Mouse (Mus musculus): Measurements from ENCODE around the gene Tspo. TPM values are rescaled to one million over a fixed set of nuclear protein-coding genes. Genes with fewer than 3 reads are reported as not detected.

Gene Tspo
- total RNA-seq, 2 experiments from 2014 or later = 298 to 316 TPM

DNA sequence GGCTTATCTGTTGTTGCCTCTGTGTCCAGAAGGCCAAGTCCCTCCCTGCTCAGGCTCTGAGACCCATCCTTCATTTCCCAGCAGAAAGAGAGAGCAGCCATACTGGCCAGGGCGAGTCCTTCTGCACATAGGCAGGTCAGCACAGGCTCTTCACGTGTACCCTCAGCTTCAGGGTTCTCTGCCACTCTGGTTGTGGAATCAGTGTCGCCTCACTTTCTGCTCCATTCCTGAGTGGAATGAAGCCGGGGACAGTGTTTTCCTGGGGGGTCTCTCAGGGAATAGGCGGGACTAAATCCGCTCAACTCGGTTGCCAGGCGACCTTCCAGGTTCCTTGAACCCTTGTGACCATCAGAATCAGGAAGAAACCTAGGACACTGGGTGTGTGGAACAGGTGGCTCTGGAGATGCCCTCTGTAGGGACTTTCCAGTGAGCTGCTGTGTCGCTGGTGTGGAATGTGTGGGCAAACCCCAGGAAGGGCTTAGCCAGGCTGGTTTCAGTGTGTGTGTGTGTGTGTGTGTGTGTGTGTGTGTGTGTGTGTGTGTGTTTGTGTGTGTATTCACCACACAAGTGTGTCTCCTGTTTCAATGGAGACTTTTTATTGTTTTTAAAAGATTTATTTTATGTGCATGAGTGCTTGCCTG lies 21.6 kb upstream of the Tspo start:
- no peak for DNase-seq

DNA sequence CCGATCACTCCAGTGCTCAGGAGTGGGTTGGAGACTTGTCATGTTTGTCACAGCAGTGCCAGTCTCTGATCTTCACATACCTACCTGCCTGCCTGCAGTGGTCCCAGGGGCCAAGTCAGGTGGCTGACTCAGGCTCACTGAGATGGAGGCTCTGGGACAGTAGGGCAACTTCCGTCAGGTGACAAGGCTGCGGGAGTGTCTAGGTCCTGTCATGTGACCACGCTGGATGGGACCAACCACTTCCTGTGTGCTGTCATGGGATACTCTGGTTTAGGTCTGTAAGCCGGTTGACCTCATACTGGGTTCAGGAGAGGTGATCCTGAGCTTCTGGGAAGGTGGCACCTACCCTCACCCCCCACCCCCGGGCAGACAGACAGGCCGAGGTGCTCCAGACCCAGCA lies 17.4 kb upstream of the Tspo start:
- DNase-seq = no peak

DNA sequence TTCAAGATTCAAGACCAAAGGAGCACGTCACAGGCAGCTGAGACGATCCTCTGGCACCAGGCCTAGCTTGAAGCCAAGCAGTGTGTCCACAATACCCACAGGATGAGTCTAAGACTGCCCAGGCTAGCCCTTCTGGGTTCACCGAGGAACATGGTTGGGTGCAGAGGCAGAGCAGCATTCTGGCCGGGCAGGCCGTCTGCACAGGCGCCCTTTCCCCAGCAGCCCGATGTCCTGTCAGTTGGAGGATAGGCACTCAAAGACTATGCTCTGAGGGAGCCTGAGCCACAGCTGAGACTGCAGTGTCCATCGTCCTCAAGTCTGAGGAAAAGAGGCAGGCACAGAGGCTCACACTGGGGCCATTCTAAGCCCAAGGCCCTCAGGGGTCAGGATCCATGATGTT lies 16.2 kb upstream of the Tspo start:
- no peak for DNase-seq

DNA sequence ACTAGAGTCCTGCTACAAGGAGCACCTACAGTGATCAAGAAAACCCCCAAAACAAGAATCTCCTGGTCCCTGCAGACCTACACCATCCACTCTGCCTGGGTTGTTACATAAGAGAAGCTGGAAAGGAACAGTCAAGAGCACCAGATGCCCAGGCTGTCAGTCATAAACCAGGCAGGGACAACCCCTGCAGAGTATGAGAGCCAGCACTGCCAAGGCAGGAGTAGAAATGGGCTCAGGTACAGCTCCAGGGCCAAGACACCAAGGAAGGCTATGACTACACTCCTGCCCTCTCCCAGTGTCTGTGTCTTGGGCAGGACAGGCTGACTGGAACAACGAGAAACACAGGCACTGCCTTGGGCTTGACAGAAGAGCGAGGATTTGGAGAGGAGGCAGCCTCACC lies 13.3 kb upstream of the Tspo start:
- no peak for DNase-seq

DNA sequence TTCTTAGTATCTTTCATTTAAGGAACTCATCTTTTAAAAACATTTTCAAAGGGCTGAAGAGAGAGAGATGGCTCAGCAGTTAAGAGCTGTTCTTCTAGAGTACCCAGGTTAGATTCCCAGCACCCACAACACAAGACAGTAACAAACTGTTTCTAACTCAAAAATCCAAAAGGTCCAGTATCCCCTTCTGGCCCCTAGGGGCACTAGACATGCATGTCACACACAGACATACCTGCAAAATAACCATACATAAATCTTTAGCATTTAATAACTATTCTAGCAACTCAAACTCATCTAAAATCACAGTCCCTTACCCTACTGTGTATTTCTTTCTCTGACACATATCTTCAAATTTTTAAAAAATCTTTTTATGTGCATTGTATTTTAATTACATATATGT lies 9.6 kb upstream of the Tspo start:
- no peak for DNase-seq

DNA sequence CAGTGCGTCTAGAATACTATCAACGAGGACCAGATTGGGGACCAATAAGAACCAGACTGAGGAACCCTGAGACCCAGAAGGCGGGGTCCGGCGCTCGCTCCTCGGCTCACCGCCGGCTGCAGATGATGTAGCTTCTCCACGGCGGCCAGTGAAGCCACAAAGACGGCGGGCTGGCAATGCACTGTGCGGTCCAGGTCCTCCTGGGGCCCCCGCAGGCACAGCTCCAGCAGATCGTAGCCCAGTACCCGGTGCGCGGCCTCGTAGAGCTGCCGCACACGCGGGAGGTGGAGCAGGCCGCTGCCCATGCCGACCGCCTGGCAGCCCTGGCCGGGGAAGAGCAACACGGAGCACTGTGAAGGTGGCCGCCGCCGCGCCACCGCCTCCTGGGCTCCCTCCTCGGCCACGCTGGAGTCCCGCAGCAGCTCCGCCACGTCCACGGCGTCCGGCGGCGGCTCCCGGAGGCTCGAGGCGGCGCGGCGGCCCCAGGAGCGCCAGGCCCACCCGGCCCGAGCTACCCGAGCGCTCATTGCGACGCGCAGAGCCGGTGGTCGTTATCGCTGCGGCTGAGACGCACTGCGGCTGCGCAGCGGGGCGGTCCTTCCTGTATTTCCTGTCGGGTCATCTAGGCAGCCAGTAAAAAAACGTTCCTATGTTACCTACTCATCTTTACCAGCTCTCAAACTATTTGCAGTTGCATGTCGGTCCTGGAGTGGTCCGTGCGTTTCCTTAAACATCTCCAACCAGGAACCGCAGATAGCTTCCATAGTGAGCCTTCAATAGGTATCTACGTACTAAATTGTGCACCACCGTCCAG lies 8.0 kb upstream of the Tspo start:
- DNase-seq = peak; percentile 92

DNA sequence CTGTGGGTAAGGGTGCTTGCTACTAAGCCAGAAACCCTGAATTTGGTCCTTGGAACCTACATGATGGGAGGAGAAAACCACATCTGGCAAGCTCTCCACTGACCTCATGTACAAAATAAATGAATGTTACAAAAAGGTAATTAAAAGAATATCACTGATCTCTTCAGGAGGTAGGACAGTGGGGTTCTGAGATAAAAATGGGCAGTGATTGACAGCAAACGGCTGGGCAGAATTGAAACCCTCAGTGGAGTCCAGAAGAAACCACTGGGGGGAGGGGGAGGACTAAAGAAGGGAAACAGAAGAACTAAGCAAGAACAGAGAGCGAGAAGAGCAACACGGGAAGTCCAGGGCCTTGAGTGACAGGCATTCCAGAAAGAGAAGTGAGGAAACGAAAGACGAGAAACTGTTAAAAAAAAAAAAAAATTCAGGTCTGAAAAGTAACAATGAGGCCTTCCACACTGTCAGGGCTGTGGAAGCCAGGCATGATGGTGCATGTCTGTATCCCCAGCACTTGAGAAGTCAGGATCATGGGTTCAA lies 2.4 kb upstream of the Tspo start:
- no peak for DNase-seq

DNA sequence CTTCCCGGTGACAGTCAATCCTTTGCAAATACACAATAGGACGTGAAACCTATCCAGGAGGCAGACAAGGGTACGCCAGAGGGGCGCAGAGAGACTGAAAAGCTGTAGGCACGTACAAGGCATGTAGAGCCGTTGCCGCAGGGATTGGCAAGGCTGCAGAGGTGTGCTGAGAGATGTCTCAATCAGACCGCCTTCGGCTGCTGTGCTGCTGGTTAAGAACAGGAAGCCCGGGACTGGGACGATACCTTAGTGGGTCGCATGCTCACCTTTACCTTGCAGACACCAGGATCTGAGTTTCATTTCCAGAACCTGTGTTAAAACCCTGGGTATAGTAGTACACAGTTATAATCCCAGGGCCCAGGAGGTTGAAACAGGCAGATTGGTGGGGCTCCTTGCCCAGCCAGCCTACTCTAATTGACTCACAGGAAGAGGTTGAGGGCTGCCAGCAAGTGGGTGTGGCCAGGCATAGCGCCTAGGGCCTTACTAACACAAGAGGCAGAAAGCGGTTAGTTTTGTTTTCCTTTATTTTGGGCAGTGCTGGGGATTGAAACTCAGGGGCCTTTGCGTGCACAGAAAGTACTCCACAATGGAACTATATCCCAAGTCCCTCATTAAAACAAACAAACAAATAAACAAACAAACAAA lies 644 bp upstream of the Tspo start:
- peak; percentile 91 for DNase-seq

DNA sequence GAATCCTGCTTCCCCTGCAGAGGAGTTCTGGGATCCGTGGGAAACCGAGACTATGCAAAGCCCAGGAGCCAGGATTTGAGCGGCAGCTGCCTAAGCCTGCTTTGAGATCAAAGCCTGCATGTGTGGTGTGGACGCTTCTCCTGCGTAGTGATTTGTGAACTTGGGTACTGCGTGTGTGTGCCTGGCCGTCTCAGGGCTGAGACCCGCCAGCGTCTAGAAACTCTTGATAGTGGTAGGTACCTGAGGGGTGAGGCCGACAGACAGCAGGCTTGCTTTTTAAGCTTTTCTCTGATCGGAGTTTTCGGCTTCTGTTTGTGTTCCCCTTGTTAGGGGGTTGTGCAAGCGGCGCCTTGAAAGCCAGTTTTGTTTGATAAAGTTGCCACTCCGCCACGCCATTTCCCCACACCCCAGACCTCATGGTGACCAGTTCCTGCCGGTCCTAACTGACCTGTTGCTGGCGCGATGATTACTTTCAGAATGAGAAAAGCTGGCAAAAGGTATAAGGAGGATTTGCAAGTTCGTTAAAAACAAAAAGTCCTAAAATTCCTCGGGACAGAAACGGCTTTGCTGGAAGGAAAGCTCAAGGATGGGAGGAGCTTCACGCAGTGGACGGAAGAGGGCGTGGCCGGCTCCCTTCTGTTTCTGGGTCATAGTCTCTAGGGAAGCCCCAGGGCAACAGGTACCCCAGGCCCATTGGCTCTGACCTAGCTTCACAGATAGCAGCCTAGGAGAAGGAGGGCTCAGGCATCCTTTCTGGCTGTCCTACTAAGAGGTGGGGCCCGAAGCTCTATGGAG lies 662 bp downstream of the Tspo start:
- DNase-seq = peak; percentile 76

DNA sequence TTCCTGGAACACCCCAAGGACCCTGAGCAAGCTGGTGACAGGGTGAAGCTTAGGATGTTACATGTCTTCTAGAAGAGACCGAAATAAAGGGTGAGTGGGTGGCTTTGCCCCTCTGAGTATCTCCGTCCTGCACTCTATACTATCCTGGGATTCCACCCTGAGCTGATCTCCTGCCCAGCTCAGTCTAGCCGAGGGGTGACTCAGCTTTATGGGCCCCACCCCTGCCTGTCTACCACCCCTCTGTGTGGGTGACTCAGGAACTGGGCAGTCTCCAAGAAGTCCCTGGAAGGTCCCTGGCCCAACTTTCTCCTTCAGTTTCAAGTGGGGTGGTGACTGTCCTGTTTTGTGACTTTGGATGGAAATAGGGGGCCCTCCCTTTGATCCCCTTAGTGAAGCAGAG lies 2.0 kb downstream of the Tspo start:
- DNase-seq = peak; percentile 83

DNA sequence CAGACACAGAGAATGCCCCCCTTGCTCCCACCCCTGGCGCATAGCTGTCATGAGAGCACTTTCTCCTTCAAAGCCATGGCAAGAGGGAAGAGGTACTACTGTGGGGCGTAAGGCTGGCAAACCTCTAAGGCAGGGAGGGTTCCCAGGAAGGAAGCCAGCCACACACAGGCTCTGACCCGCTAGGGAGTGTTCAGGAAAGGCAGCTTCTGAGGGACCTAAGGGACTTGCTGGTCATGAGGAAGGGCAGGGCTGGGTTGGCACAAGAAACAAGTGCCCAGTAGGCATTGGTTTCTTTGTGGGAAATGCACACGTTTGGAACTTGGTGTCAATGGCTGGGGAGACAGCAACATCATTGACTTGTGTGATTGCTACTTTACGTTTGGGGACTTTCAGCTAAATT lies 2.6 kb downstream of the Tspo start:
- DNase-seq = peak; percentile 46

DNA sequence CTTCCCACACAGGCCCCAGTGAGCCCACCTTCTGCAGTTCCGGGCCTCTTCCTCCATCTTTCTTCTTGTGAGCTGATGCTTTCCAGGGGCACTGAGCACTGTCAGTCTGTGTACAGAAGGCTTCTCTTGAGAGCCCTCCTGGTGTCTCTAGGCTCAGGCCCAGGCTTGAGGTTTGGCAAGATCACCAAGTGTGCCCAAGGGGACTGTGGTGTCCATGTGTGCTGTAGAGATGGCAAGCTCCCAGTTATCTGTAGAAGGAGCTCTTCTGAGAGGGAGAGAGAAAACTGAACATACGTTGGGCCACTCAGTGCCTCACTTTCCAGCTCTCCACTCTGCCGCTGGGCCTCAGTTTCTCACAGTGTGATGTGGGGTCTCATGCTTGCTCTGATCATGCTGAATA lies 4.3 kb downstream of the Tspo start:
- DNase-seq = no peak

DNA sequence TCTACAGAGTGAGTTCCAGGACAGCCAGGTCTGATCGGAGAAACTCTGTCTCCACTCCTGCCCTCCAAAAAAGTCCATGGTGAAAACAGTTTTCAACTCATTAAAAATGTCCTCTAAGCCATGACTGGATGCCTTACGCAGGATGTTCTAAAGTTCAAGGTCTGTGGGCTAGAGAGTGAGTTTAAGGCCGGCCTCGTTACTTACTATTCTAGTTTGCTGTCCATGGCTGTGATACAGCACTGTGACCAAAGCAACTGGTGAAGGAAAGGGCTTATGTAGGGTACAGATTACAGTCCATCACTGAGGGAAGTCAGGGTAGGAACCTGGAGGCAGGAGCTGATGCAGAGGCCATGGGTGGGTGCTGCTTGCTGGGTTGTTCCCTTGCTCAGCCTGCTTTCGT lies 5.2 kb downstream of the Tspo start:
- DNase-seq = peak; percentile 42

DNA sequence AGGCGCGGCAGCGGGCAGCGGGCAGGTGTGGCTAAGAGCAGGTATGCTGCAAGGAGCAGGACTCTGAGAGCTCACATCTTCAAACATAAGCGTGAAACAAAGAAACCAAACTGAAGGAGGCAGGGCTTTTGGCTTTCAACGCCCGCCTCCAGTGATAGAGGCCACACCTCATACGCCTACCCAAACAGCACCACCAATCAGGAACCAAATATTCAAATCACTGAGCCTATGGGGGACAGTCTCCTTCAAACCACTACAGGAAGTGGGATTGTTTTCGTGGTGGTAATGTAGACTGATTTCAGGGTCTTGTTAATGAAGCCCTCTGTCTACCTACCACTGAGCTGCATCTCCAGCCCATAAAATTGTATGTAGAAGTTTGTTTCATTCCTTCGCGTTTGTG lies 6.3 kb downstream of the Tspo start:
- no peak for DNase-seq

DNA sequence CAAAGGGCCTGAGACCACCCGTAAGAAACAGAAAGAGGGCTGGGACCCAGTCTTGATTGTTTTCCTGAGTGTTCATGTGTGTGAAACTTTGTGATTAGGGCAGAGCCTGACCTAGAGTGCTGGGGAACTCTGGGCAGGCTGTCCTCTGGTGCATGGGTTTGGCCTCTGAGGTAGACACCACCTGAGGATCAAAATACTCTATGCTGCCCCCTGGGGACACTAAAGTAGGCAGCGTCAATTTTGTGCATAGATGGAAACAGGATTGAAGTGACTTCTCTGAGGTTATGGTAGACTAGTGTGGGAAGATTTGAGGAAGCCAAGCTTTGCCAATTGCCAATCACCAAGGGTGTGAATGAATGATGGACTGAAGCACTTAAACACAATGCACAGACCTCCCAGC lies 7.2 kb downstream of the Tspo start:
- no peak for DNase-seq

DNA sequence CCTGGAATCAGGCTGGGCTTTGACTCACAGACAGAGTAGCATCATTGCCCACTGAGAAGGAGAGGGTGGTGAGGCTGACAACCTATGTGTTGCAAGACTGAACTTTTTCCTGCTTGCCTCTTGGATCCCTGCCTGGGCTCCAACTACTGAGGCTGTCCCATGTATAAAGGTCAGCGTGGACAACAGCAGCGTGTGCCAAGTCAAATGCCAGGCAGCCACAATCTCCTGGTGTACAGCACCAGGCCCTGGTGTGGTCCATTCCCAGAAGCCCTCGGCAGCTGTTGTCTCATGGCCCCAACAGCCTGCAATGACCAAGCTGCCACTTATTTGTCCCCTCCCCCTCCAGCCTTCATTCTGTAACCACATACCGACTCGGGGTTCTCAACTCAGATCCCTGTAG lies 8.2 kb downstream of the Tspo start:
- peak; percentile 78 for DNase-seq

DNA sequence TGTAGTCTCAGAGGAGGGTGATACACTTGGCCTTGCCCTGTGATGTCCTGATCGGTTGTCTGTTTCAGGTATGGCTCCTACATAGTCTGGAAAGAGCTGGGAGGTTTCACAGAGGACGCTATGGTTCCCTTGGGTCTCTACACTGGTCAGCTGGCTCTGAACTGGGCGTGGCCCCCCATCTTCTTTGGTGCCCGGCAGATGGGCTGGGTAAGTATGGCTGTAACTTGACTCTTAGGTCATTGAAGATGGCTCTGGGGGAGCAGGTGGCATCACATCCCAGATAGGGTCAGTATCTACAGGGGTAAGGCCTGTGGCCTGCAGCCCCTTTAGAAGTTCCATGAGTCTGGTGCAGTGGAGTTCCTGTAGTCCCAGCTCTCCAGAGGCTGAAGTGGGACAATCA lies 8.7 kb downstream of the Tspo start:
- DNase-seq = no peak

DNA sequence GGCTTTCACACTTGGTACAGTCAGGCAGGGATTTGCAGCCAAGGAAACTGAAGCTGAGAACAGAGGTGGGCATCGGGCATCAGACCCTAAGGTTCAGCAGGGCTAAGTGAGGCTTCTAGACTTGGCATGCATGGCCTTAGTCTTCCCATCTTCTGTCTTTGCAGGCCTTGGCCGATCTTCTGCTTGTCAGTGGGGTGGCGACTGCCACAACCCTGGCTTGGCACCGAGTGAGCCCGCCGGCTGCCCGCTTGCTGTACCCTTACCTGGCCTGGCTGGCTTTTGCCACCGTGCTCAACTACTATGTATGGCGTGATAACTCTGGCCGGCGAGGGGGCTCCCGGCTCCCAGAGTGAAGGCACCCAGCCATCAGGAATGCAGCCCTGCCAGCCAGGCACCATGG lies 10.2 kb downstream of the Tspo start:
- no peak for DNase-seq

DNA sequence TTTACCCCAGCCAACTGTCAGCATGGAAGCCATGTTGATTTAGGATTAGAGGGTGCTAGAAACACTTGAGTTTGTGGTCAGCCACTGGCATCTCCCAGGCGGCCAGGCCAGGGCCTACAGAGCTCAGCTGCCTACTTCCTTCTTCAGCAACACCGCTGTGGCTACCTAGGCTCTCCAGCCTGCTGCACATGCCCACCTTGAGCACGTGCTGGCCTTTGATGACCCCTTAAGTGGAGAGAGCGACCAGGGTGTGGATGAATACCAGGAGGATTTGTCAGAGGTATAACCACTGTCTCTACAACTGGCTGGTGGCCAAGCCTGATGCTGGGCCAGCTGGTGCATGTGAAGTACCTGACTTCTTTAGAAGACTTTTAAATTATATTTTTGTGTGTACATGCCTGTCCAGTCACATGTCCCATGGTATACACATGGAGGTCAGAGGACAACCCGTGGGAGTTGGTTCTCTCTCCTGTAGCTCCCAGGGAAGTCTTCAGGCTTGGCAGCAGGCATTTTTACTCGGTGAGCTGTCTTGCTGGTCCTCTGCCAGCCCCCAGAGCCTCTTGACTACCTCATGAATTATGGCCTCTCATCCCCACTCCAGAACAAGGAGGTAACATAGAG lies 11.4 kb downstream of the Tspo start:
- DNase-seq = peak; percentile 75

DNA sequence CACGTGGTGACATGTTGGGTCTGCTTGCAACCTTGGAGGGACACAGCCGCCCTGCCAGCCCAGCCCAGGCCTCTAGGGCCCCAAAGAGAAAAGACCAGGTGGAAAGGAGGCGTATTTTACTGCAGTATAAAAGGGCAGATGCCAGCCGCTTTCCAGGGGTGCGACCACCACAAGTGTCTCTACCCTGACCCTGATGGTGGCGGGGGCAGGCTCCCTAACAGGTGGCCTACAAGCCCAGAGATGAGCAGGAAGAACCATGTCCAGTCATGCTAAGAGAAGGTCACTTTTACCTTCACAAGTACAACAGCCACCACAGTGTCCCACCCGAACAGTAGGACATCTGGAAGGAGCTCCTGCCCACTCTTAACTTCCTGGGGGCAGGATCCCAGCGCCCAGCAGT lies 12.2 kb downstream of the Tspo start:
- no peak for DNase-seq

DNA sequence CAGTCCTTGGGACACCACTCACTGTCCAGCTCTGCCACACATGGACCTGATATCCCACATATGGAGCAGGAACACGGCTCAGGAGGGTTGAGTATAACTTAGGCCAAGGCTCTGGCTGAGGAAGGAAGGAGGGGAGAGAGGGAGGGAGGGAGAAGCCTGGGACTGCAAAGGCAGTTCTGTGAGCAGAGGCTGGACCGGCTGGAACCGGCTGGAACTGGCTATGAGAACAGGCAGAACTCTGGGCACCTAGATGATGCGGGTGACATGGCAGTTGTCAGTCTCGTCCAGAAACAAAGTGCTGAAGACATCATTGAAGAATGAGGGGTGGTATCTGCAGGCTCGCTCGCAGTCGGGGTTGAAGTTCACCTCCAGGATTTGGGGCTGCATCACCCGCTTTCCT lies 13.3 kb downstream of the Tspo start:
- no peak for DNase-seq

DNA sequence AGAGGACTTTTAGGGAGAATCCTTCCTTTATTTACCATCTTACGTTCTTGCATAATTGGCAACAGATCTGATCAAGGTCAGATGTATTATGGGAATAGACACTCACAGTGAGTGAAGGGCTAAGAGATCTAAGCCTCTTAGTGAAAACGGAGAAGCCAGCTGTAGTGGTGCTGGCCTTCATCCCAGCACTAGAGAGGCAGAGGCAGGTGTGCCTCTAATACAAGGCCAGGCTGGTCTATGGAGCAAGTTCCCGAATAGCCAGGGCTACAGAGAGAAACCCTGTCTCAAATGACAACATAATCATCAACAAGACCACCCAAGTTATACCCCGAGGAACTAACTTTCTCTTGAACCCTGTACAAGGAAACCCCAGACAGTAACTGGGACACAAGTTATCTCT lies 19.5 kb downstream of the Tspo start:
- no peak for DNase-seq

All from adrenal gland, postnatal 10 days (tissue).